Mouse (Mus musculus): ENCODE results near the gene Epb41l2. TPM values are rescaled to one million over a fixed set of nuclear protein-coding genes. Genes with fewer than 3 reads are reported as not detected.

Epb41l2 gene
- polyA plus RNA-seq, 1 experiment from 2014 or later = 40.8 TPM

GRCm38 (mm10) chr10:25392786-25393185, 33.2 kb downstream of the Epb41l2 start:
- Histone ChIP-seq H3K36me3 (ENCODE audit: control insufficient read depth, insufficient read depth, low read length) (no peaks in the 10 kb centered on the region), H3K27me3 (ENCODE audit: control insufficient read depth, insufficient read depth, low read length) (no peaks in the 10 kb centered on the region), H3K9me3 (ENCODE audit: control insufficient read depth, low read length) (no peaks in the 10 kb centered on the region), H3K4me3 (ENCODE audit: low read depth, low read length) (no peak overlapping the region), H3K4me1 (ENCODE audit: control insufficient read depth, insufficient read depth, low read length) (no peaks in the 10 kb centered on the region), H3K27ac (ENCODE audit: low read depth, low read length) (no peak overlapping the region), H3K4me2 (no peak overlapping the region), H3K9ac (ENCODE audit: low read length) (no peak overlapping the region)
- 90% methylated on average over 7 of the region's 7 CpGs for WGBS
- no peak for DNase-seq (ENCODE audit: low spot score, missing footprints)
- no peak for ATAC-seq (ENCODE audit: low FRiP score)

GRCm38 (mm10) chr10:25393721-25394120, 34.1 kb downstream of the Epb41l2 start:
- Histone ChIP-seq H3K27me3 (ENCODE audit: control insufficient read depth, insufficient read depth, low read length) (no peaks in the 10 kb centered on the region), H3K9me3 (ENCODE audit: control insufficient read depth, low read length) (no peaks in the 10 kb centered on the region), H3K27ac (ENCODE audit: low read depth, low read length) (no peak overlapping the region), H3K4me3 (ENCODE audit: low read depth, low read length) (no peak overlapping the region), H3K4me1 (ENCODE audit: control insufficient read depth, insufficient read depth, low read length) (no peaks in the 10 kb centered on the region), H3K36me3 (ENCODE audit: control insufficient read depth, insufficient read depth, low read length) (no peaks in the 10 kb centered on the region), H3K9ac (ENCODE audit: low read length) (no peak overlapping the region), H3K4me2 (no peak overlapping the region)
- DNase-seq (ENCODE audit: low spot score, missing footprints) (no peak), ATAC-seq (ENCODE audit: low FRiP score) (no peak)
- 90% methylated on average over 1 of the region's 1 CpGs for WGBS

GRCm38 (mm10) chr10:25395236-25395886, 35.8 kb downstream of the Epb41l2 start:
- Histone ChIP-seq H3K9me3 (ENCODE audit: control insufficient read depth, low read length) (no peaks in the 10 kb centered on the region), H3K9ac (ENCODE audit: low read length) (no peak overlapping the region), H3K36me3 (ENCODE audit: control insufficient read depth, insufficient read depth, low read length) (no peaks in the 10 kb centered on the region), H3K27me3 (ENCODE audit: control insufficient read depth, insufficient read depth, low read length) (no peaks in the 10 kb centered on the region), H3K4me3 (ENCODE audit: low read depth, low read length) (no peak overlapping the region), H3K4me1 (ENCODE audit: control insufficient read depth, insufficient read depth, low read length) (no peaks in the 10 kb centered on the region), H3K4me2 (no peak overlapping the region), H3K27ac (ENCODE audit: low read depth, low read length) (no peak overlapping the region)
- DNase-seq (ENCODE audit: low spot score, missing footprints) (no peak), ATAC-seq (ENCODE audit: low FRiP score) (no peak)
- WGBS = 86% methylated on average over 5 of the region's 5 CpGs

- Histone ChIP-seq H3K36me3 (ENCODE audit: control insufficient read depth, insufficient read depth, low read length) (no peaks in the 10 kb centered on the region), H3K27me3 (ENCODE audit: control insufficient read depth, insufficient read depth, low read length) (no peaks in the 10 kb centered on the region), H3K9me3 (ENCODE audit: control insufficient read depth, low read length) (no peaks in the 10 kb centered on the region), H3K4me1 (ENCODE audit: control insufficient read depth, insufficient read depth, low read length) (no peaks in the 10 kb centered on the region), H3K4me2 (no peak overlapping the region), H3K27ac (ENCODE audit: low read depth, low read length) (no peak overlapping the region), H3K9ac (ENCODE audit: low read length) (no peak overlapping the region), H3K4me3 (ENCODE audit: low read depth, low read length) (no peak overlapping the region)
- 75% methylated on average over 3 of the region's 3 CpGs for WGBS
- ATAC-seq (ENCODE audit: low FRiP score) = no peak
- DNase-seq (ENCODE audit: low spot score, missing footprints) = no peak
Measured at GRCm38 (mm10) chr10:25396859-25397258, 37.3 kb downstream of the Epb41l2 start.

GRCm38 (mm10) chr10:25397767-25398690, 38.4 kb downstream of the Epb41l2 start:
- H3K9ac ChIP-seq (ENCODE audit: low read length) = no peak overlapping the region; the same call in 1 of the 2 replicates
- no peak for DNase-seq (ENCODE audit: low spot score, missing footprints)
- WGBS = 72% methylated on average over 14 of the region's 14 CpGs
- H3K36me3 ChIP-seq (ENCODE audit: control insufficient read depth, insufficient read depth, low read length) = no peaks in the 10 kb centered on the region
- H3K9me3 ChIP-seq (ENCODE audit: control insufficient read depth, low read length) = no peaks in the 10 kb centered on the region
- no peaks in the 10 kb centered on the region for H3K27me3 ChIP-seq (ENCODE audit: control insufficient read depth, insufficient read depth, low read length)
- H3K4me3 ChIP-seq (ENCODE audit: low read depth, low read length) = no peak overlapping the region
- ATAC-seq (ENCODE audit: low FRiP score) = no peak
- H3K4me2 ChIP-seq = no peak overlapping the region
- H3K27ac ChIP-seq (ENCODE audit: low read depth, low read length) = no peak overlapping the region
- H3K4me1 ChIP-seq (ENCODE audit: control insufficient read depth, insufficient read depth, low read length) = no peaks in the 10 kb centered on the region

- ATAC-seq (ENCODE audit: low FRiP score) = no peak
- Histone ChIP-seq H3K4me3 (ENCODE audit: low read depth, low read length) (no peak overlapping the region), H3K9ac (ENCODE audit: low read length) (no peak overlapping the region)
Measured at GRCm38 (mm10) chr10:25399016-25399415, 39.4 kb downstream of the Epb41l2 start.

GRCm38 (mm10) chr10:25400076-25400475, 40.5 kb downstream of the Epb41l2 start:
- H3K9ac ChIP-seq (ENCODE audit: low read length) = no peak overlapping the region
- ATAC-seq (ENCODE audit: low FRiP score) (no peak), DNase-seq (ENCODE audit: low spot score, missing footprints) (no peak)
- H3K9me3 ChIP-seq (ENCODE audit: control insufficient read depth, low read length) = no peaks in the 10 kb centered on the region
- no peaks in the 10 kb centered on the region for H3K36me3 ChIP-seq (ENCODE audit: control insufficient read depth, insufficient read depth, low read length)
- no peak overlapping the region for H3K4me3 ChIP-seq (ENCODE audit: low read depth, low read length)
- no peaks in the 10 kb centered on the region for H3K27me3 ChIP-seq (ENCODE audit: control insufficient read depth, insufficient read depth, low read length)
- no peak overlapping the region for H3K27ac ChIP-seq (ENCODE audit: low read depth, low read length)
- no peak overlapping the region for H3K4me2 ChIP-seq
- no peaks in the 10 kb centered on the region for H3K4me1 ChIP-seq (ENCODE audit: control insufficient read depth, insufficient read depth, low read length)
- 83% methylated on average over 8 of the region's 8 CpGs for WGBS

More at GRCm38 (mm10) chr10:25399016-25399415, 39.4 kb downstream of the Epb41l2 start:
- WGBS = 90% methylated on average over 4 of the region's 4 CpGs
- Histone ChIP-seq H3K4me1 (ENCODE audit: control insufficient read depth, insufficient read depth, low read length) (no peaks in the 10 kb centered on the region), H3K27me3 (ENCODE audit: control insufficient read depth, insufficient read depth, low read length) (no peaks in the 10 kb centered on the region), H3K27ac (ENCODE audit: low read depth, low read length) (no peak overlapping the region), H3K36me3 (ENCODE audit: control insufficient read depth, insufficient read depth, low read length) (no peaks in the 10 kb centered on the region), H3K4me2 (no peak overlapping the region), H3K9me3 (ENCODE audit: control insufficient read depth, low read length) (no peaks in the 10 kb centered on the region)
- no peak for DNase-seq (ENCODE audit: low spot score, missing footprints)

- WGBS = 91% methylated on average over 9 of the region's 9 CpGs
- Histone ChIP-seq H3K4me1 (ENCODE audit: control insufficient read depth, insufficient read depth, low read length) (no peaks in the 10 kb centered on the region), H3K9ac (ENCODE audit: low read length) (no peak overlapping the region), H3K4me2 (no peak overlapping the region), H3K27me3 (ENCODE audit: control insufficient read depth, insufficient read depth, low read length) (no peaks in the 10 kb centered on the region), H3K27ac (ENCODE audit: low read depth, low read length) (no peak overlapping the region), H3K36me3 (ENCODE audit: control insufficient read depth, insufficient read depth, low read length) (no peaks in the 10 kb centered on the region), H3K4me3 (ENCODE audit: low read depth, low read length) (no peak overlapping the region), H3K9me3 (ENCODE audit: control insufficient read depth, low read length) (no peaks in the 10 kb centered on the region)
- DNase-seq (ENCODE audit: low spot score, missing footprints) = no peak
- ATAC-seq (ENCODE audit: low FRiP score) = no peak
Measured at GRCm38 (mm10) chr10:25400646-25401045, 41.0 kb downstream of the Epb41l2 start.

- Histone ChIP-seq H3K27ac (ENCODE audit: low read depth, low read length) (no peak overlapping the region), H3K4me2 (no peak overlapping the region), H3K36me3 (ENCODE audit: control insufficient read depth, insufficient read depth, low read length) (no peaks in the 10 kb centered on the region), H3K9me3 (ENCODE audit: control insufficient read depth, low read length) (no peaks in the 10 kb centered on the region), H3K4me1 (ENCODE audit: control insufficient read depth, insufficient read depth, low read length) (no peaks in the 10 kb centered on the region), H3K27me3 (ENCODE audit: control insufficient read depth, insufficient read depth, low read length) (no peaks in the 10 kb centered on the region), H3K9ac (ENCODE audit: low read length) (no peak overlapping the region), H3K4me3 (ENCODE audit: low read depth, low read length) (no peak overlapping the region)
- WGBS = 89% methylated on average over 2 of the region's 2 CpGs
- ATAC-seq (ENCODE audit: low FRiP score) = no peak
- no peak for DNase-seq (ENCODE audit: low spot score, missing footprints)
Measured at GRCm38 (mm10) chr10:25401356-25401755, 41.8 kb downstream of the Epb41l2 start.
